Comparison of ENCODE assay signal across 15 mouse cellular contexts in genomic region chr3:157188939-157189725, GRCm38 (mm10).
A peak's percentile ranks its signal among the peaks of the same experiment; 100 is the strongest.
DNase-seq lines count a peak whose midpoint lies in the region; ATAC-seq and TF ChIP-seq lines count a peak whose summit lies in the region.
"Had no signal": no experiment of that assay in that cellular context is flagged by ENCODE, and none has a peak within 500 bp of the region (broad histone marks: within the 10 kb centered on the region; RNA-seq: fewer than 3 reads in every experiment).

No protein-coding gene starts in this region.

- H3K36me3 ChIP-seq in forebrain, embryonic 16.5 days (ENCODE audit: control insufficient read depth, insufficient read depth) = no peaks in the 10 kb centered on the region
- H3K36me3 ChIP-seq: intestine, embryonic 15.5 days; stomach, embryonic 15.5 days had no signal

- DNase-seq in cerebellum, postnatal 25 days = peak; percentile 25 to 51
- DNase-seq in cerebellum, postnatal 36 days = no peak
- DNase-seq in layer of hippocampus, adult 2 months (ENCODE audit: low spot score in 2 of 2) = no peak
- DNase-seq in layer of hippocampus, postnatal 14 days (ENCODE audit: low spot score in 2 of 2) = no peak
- DNase-seq in brain, embryonic 14.5 days (ENCODE audit: low read depth) = peak; percentile 55
- no peak for DNase-seq in yolk sac, embryonic 10.5 days (ENCODE audit: low spot score)
- DNase-seq: B cell, adult 2 months; heart, adult 2 months; heart, postnatal 36 days had no signal

- no peak overlapping the region for H3K4me2 ChIP-seq in forebrain, embryonic 16.5 days (ENCODE audit: low read length)
- H3K4me2 ChIP-seq: intestine, embryonic 15.5 days; stomach, embryonic 15.5 days had no signal

- no peak for TF ChIP-seq CTCF in layer of hippocampus, adult 2 months (conservative IDR thresholded peaks at IDR 0.05)
- TF ChIP-seq CTCF in brain, embryonic 14.5 days (IDR thresholded peaks at IDR 0.05; ENCODE audit: borderline replicate concordance, extremely low read depth, insufficient read depth, insufficient read length) = no peak

- no peak overlapping the region for H3K9ac ChIP-seq in forebrain, embryonic 16.5 days (replicated peaks; ENCODE audit: low read depth, low read length)
- H3K9ac ChIP-seq: intestine, embryonic 15.5 days; liver, embryonic 14.5 days; stomach, embryonic 15.5 days had no signal

- 0 out of 2 replicates have a peak, but pooled peaks have one; percentile 33 for ATAC-seq in forebrain, embryonic 16.5 days
- ATAC-seq in CD4-positive, CD25-positive, alpha-beta regulatory T cell, adult 4 months = no peak
- ATAC-seq: intestine, embryonic 15.5 days had no signal

- 29% methylated on average over 8 of the region's 8 CpGs for WGBS in forebrain, embryonic 16.5 days

- 0 out of 2 replicates have a peak overlapping the region, but pooled peaks have one; percentile 25 for H3K27ac ChIP-seq in layer of hippocampus, adult 2 months
- no peak overlapping the region for H3K27ac ChIP-seq in forebrain, embryonic 16.5 days (ENCODE audit: low read length)
- H3K27ac ChIP-seq: heart, adult 2 months; intestine, embryonic 15.5 days; liver, embryonic 14.5 days; macrophage; stomach, embryonic 15.5 days had no signal

- H3K27me3 ChIP-seq in forebrain, embryonic 16.5 days (replicated peaks; ENCODE audit: control insufficient read depth, insufficient read depth, low read length) = no peaks in the 10 kb centered on the region
- H3K27me3 ChIP-seq: intestine, embryonic 15.5 days; stomach, embryonic 15.5 days had no signal

- no peak overlapping the region for H3K4me3 ChIP-seq in layer of hippocampus, adult 2 months
- H3K4me3 ChIP-seq in forebrain, embryonic 16.5 days (replicated peaks; ENCODE audit: low read length) = no peak overlapping the region
- H3K4me3 ChIP-seq: heart, adult 2 months; intestine, embryonic 15.5 days; stomach, embryonic 15.5 days had no signal

- H3K4me1 ChIP-seq in forebrain, embryonic 16.5 days (replicated peaks; ENCODE audit: control insufficient read depth, insufficient read depth, low read length) = 0 out of 2 replicates have a peak, but pooled peaks cover 3% of the 10 kb centered on the region
- H3K4me1 ChIP-seq: intestine, embryonic 15.5 days; stomach, embryonic 15.5 days had no signal

- TF ChIP-seq POLR2A in brain, embryonic 14.5 days (IDR thresholded peaks at IDR 0.05; ENCODE audit: borderline replicate concordance, extremely low read depth, insufficient read depth, insufficient read length, poor library complexity, severe bottlenecking) = no peak

- H3K9me3 ChIP-seq in forebrain, embryonic 16.5 days (ENCODE audit: control insufficient read depth, low read length) = no peaks in the 10 kb centered on the region
- H3K9me3 ChIP-seq: intestine, embryonic 15.5 days; stomach, embryonic 15.5 days had no signal

Comparison
In these comparisons a context has a peak if more than half of its experiments do, and no peak if none do; other contexts are left out.
1. DNase-seq: peak in cerebellum, postnatal 25 days (2 of 2) and brain, embryonic 14.5 days (single experiment); none in cerebellum, postnatal 36 days (0 of 2), layer of hippocampus, adult 2 months (0 of 2), layer of hippocampus, postnatal 14 days (0 of 2) and yolk sac, embryonic 10.5 days (single experiment).